Mouse (Mus musculus) neutrophil, adult 5-6 weeks (primary cell): ENCODE results near the gene Aig1. TPM values are rescaled to one million over a fixed set of nuclear protein-coding genes. Genes with fewer than 3 reads are reported as not detected.

ENCODE experiments used
- ATAC-seq: fragments of 151-379, 151-347 bp; 2 replicates; pipeline ENCODE4 v1.8.0; 2017; ENCODE audit warnings: mild to moderate bottlenecking, moderate TSS enrichment; ENCODE audit not compliant: insufficient number of reproducible peaks, poor library complexity, low FRiP score, severe bottlenecking; ENCODE audit errors: extremely low read depth
- total RNA-seq: library from RNA; stranded (forward); fragments of 200-1000 nt; gene quantifications from 2 replicates; pipeline ENCODE4 v1.2.3, GENCODE M21; 2017

Aig1 gene
- total RNA-seq, 1 experiment from 2014 or later = 10.1 TPM

DNA sequence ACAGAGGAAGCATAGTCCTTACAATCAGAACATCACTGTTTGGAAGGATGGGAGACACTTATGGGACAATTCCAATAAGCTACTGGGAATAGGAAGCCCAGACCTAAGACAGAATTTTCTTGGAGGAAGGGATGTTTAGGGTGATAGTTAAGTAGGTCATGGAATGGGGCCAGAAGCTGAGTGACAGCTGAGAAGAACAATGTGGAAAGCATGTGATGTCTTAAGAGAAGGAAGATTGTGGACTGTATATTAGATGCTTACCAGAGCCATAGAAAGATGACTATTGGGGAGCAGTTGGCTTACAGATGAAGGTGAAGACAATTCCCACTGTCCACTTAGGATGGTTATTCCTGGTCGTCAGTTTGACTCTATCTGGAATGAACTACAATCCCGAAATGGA, 191.3 kb downstream of the Aig1 start:
- no peak for ATAC-seq

DNA sequence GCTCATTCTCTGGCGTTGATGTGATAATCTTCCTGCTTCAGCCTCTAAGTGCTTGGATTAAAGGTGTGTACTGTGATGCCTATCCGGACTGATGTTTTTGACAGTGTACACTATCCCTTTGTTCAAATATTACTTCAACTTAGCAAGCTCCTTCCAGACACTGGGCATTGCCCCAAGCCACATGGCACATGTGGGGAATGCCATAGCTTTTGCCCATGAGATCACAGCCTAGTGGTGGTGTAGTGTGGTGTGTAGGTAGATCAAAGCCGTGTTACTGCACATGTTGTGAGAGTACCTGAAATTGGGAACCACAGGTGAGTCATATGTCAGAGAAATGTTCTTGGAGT, 193.8 kb downstream of the Aig1 start:
- ATAC-seq = no peak

DNA sequence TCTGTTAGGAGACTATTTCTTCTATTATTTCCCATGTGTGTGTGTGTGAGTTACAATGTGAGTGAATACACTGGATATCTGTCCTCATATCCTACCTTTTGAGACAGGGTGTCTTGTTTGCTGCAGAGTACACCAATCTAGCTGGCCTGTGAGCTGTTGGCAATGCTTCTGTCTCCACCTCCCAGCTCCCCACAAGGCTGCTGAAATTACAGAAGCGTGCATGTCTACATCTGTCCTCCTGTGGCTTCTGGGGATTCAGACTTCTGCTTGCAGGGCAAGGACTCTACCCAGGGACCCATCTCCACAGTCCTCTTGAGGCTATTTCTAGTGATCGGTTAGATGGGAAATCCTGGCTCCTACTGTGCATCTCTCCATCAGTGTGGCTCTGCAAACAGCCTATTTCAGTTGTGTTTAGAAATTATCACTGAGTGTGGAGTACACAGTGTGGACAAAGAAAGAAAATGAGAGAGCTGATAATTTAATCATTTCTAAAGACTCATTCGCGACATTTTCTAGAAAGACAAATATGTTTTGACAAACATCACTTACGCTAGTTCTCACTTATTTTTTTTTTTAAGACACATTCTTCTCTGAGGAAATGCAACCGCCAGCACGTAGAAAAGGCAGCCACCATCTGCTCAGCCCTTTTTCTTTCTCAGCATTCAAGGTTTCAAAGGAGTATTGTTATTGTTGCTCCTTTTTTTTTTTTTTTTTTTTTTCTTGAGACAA, 194.3 kb downstream of the Aig1 start:
- no peak for ATAC-seq

DNA sequence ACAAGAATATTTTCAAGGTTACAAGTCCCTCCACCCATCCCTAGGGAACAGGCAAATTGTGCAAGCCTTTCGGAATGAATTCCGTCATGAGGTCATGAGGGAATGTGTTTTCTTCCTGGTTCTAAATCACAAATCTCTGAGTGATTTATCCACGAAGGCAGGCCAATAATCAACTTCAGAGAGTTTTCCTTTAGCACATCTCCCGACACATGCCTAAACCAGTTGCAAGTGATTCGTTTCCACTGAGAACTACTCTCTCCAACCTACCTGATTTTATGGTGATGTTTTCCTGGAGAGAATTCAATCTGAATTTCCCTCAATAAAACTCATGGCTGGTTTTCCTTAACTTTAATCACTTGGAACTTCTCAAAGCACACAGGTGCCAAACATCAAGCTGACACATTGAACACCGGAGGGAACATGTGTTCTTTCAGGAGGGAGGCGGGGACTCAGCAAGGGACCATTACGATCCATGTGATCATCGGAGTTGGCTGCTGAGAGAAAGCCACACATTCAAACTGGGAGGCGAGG, 201.5 kb downstream of the Aig1 start:
- ATAC-seq = no peak

DNA sequence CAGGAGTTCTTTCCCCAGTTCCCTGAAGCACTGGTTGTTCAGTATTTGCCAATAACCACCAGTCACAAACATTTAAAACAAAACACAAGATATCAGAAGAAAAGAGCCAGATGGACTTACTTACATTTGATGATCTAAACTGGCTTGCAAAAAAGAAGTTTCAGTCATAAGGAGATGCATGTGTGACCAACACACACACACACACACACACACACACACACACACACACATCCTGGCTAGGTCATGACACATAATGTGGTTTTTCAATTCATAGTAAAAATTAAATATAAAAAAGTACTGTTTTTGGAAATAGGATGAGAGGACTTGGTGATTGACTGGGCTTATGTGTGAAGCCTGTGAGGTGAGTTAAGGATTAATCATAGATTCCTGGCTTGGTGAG, 205.3 kb downstream of the Aig1 start:
- no peak for ATAC-seq

DNA sequence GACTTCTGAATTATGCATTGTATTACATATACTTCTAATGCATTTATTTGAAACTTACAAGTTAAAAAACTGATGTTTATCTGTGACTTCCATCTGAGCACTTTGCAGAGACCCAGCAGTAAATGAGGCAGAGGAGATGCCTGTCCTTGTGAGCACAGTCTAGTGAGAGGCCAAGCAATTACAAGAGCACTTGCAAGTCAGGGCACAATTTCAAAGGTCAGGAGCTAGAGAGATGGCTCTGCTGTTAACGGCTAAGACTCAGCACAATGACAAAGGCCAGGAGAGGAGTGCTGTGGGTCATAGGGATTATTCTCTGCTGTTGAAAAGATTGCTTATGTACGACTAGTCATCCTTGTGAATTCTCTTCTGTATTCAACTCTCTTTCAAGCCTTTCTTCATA, 209.0 kb downstream of the Aig1 start:
- ATAC-seq = no peak

DNA sequence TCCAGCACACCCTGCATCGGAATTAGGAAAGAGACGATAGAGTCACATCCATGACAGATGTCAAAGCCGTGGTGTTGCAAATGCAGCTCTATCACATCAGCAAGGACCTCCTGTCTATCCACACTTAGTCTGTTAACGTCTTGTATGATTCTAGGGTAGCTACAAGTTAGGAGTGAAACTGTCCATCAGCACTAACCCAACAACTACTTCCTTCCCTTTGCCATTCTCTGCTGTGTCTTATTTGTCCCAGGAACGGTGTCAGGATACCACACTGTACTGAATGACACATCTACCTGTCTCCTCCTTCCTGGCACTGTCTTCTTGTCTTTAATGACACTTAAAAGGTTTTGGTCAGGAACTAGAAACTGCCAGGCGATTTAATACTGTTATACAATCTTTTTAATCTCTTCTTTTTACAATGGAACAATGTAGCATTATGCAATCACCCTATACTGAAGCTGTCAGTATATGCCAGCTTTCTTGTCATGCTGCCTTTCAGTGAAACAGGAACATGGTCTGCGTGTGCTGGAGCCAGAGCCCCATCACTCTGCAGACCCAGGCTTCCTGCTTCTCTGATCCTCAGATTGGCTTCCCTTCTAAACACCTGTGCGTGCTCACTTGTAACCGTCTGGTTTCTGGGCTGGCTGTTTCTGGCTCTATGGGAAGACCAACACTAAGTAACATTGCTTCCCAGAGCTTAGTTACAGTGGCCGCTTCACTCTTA, 214.9 kb downstream of the Aig1 start:
- no peak for ATAC-seq

DNA sequence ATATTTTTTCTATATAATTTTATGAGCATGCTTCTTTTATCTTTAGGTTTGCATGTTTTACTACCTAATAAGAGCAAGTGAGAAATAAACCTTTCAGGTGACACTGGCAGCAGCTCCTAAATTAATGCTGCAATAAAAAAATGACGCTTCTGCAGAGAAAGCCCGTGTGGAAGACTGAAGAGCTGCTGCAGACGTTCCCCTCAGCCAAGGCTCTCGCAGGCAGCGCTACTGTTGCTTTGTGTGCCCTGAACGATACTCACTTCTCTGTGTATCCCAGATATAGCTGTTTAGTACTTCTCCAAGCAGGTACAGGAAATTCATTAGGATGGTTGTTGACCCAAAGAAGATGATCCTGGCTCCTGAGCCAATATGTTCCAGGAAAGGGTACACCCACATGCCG, 215.5 kb downstream of the Aig1 start:
- no peak for ATAC-seq

DNA sequence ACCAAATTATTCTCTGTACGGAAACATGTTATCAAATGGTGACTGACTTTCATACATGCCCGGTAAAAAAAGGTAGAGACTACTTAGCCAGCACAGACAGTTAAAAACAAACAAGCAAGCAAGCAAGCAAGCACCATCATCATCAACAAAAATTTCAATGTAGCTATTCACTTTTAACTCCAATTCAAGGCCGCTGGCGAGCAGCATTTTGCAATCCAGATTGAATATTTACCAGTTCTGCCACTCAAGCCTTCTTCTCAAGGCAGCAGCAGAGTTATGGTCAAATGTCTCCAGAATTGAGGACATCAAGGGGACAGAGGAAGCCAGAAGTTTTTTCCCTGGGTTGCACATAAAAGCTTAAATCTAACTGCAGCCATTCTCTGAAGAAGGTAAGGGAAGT, 216.7 kb downstream of the Aig1 start:
- ATAC-seq = no peak

DNA sequence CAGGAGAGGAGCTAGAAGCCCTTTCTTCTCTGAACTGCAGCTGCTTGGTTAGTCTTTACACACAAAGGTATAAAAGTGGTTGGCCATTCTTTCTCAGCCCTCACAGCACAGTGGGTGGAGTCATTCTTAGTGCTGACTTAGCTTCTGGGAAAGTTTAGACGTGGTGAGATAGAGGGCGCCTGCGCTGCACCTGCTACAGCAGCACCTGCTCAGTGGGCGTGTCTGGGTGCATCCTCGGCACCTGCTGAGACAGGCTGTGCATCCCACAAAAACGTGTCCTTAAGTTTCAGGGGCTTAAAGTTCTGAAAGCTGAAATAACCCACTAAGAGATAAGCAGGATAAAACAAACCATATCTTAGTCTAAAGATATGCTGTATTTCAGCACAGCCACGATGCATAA, 227.0 kb downstream of the Aig1 start:
- ATAC-seq = no peak

DNA sequence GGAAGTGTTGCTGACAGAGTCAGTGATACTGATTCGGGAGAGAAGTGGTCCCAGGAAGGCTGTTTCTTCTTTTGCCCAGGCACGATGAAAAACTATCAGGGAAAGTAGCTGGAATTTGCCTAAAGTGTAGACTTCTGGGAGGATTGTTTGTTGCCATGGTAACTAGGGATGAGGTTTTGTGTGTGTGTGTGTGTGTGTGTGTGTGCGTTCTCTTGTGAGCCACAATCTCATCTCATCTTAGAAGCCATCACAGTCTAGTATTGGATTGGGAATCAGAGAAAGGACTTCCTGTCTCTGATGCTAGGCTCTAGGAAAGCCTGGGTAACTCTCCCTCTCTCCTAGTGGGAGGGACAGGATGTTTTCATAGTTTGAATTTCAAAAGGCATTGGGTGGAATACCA, 237.0 kb downstream of the Aig1 start:
- no peak for ATAC-seq

DNA sequence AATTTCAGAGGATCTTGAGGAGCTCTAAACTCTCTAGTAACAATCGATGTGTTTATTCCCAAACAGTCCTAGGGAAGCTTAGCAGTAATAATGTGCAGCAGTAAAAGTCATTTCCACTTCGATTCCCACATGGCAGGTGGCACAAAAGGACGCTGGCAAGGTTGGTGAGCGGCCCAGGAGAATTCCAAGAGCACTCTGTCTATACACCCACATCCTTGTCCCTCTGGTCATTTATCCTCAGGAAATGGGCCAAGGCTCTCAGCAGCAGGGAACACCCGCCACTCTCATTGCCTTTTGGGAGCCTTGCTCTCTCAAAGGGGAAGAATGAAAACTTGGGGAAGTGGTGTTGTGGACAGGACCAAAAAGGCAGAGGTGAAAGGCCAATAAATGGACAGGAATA, 245.0 kb downstream of the Aig1 start:
- no peak for ATAC-seq

DNA sequence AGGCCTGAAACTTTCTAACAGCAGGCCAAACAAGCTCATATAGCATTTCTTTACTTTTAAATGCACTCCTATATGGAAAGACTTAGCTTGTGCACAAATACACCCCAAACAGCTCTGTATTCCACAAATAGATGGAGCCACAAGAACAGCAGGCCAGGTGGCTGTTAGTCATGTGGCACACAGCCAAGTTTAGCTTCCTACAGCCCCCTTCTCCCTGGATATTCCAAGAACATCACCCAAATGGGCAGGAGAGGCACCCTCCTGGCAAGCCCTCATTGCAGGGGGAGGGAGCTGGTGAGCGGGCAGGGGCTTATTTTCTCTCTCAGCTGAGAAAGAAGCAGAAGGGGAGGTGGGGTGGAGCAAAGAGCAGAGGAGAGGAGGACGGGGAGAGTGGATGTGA, 267.9 kb downstream of the Aig1 start:
- no peak for ATAC-seq

DNA sequence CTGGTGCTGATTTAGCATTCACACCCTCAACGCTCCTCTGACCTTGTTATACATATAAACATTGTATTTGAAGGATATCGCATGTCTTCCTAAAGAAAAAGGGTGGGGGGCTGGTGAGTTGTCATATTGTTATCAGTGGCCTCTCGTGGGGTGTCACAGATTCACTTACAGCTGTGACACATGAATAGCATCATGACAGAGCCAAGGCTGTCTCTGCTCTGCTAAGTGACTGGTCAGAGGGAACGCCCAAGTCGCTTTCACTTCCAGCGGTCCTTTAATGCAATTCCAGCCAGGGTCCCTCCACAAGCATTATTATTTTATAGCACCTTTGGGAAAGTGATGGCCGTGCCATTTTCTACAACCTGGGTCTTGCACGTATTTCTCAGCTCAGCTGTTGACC, 271.3 kb downstream of the Aig1 start:
- no peak for ATAC-seq

Other genes with a start within 250 kb of the Aig1 start
- gene Hivep2, start 97.1 kb upstream of the Aig1 start, total RNA-seq = 39.5 and 50.3 TPM in 2 replicates